Mouse (Mus musculus): ENCODE measurements around the gene Fndc3b.
"Not testable (repeated sequence)": the region's sequence is repeated elsewhere in the genome, so short reads cannot be mapped to it uniquely, and the experiment has no call there.

Fndc3b gene

GRCm38 (mm10) chr3:27413566-27413965 is 297.5 kb downstream of the Fndc3b start:
- H3K36me3 ChIP-seq (ENCODE audit: insufficient read depth, low read length): no peaks in the 10 kb centered on the region
- TF ChIP-seq POU5F1 (IDR thresholded peaks at IDR 0.05; ENCODE audit: borderline replicate concordance, low read length) (no peak), CTCF (conservative IDR thresholded peaks at IDR 0.05; ENCODE audit: low read length) (no peak), NANOG (IDR thresholded peaks at IDR 0.05; ENCODE audit: borderline replicate concordance, low read length) (no peak)

DNA sequence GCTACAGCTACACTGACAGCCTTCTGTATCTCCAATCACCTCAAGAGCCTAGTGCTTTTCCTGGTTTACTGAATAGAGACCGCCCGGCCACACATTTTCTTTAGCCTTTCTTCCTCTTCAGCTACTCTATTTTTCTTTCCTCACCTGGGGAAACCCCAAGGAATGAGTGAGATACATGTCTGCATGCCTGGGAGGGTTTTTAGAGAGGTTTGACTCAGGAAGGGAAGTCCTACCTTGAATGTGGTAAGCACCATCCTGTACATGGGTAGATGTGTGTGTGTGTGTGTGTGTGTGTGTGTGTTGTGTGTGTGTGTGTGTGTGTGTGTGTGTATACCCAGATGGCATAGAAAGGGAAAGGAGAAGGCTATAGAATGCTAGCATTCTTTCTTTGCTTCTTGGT is 299.8 kb downstream of the Fndc3b start:
- H3K9me3 ChIP-seq (ENCODE audit: low read length): no peaks in the 10 kb centered on the region
- no peak overlapping the region for H3K4me3 ChIP-seq (replicated peaks; ENCODE audit: low read length)
- peaks cover 21% of the 10 kb centered on the region for H3K4me1 ChIP-seq (replicated peaks; ENCODE audit: low read depth, low read length)
- H3K36me3 ChIP-seq (ENCODE audit: insufficient read depth, low read length): no peaks in the 10 kb centered on the region
- no peaks in the 10 kb centered on the region for H3K27me3 ChIP-seq (ENCODE audit: insufficient read depth, low read length)
- TF ChIP-seq POU5F1 (IDR thresholded peaks at IDR 0.05; ENCODE audit: borderline replicate concordance, low read length) (no peak), CTCF (conservative IDR thresholded peaks at IDR 0.05; ENCODE audit: low read length) (no peak), NANOG (IDR thresholded peaks at IDR 0.05; ENCODE audit: borderline replicate concordance, low read length) (no peak)

More at GRCm38 (mm10) chr3:27413566-27413965, 297.5 kb downstream of the Fndc3b start:
- Histone ChIP-seq H3K4me3 (replicated peaks; ENCODE audit: low read length) (no peak overlapping the region), H3K27me3 (ENCODE audit: insufficient read depth, low read length) (no peaks in the 10 kb centered on the region), H3K4me1 (replicated peaks; ENCODE audit: low read depth, low read length) (peaks cover 8% of the 10 kb centered on the region), H3K9me3 (ENCODE audit: low read length) (no peaks in the 10 kb centered on the region)

DNA sequence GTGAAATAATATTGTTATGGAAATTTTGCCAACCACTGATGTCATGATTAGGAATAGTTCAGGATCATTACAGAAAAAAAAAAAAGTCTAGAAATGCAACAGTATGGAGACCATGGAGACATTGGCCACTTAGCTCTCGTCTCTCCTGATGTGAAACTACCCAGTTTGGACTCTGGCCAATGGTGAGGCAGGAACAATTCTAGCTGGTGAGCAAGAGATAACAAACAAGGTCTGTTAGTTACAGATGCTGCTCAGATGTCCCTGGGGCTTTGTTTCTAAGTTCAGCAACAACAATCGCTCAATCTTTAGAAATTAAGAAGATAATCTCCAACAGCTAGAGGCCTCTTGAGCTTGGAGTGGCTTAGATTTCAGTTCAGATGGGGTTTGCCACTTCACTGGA is 302.5 kb downstream of the Fndc3b start:
- no peak for TF ChIP-seq CTCF (conservative IDR thresholded peaks at IDR 0.05; ENCODE audit: low read length)
- TF ChIP-seq NANOG (IDR thresholded peaks at IDR 0.05; ENCODE audit: borderline replicate concordance, low read length): no peak
- no peak for TF ChIP-seq POU5F1 (IDR thresholded peaks at IDR 0.05; ENCODE audit: borderline replicate concordance, low read length)
- Histone ChIP-seq H3K4me1 (replicated peaks; ENCODE audit: low read depth, low read length) (peaks cover 21% of the 10 kb centered on the region), H3K27me3 (ENCODE audit: insufficient read depth, low read length) (no peaks in the 10 kb centered on the region), H3K4me3 (replicated peaks; ENCODE audit: low read length) (no peak overlapping the region), H3K9me3 (ENCODE audit: low read length) (no peaks in the 10 kb centered on the region), H3K36me3 (ENCODE audit: insufficient read depth, low read length) (no peaks in the 10 kb centered on the region)

GRCm38 (mm10) chr3:27406440-27406839 is 304.7 kb downstream of the Fndc3b start:
- H3K36me3 ChIP-seq (ENCODE audit: insufficient read depth, low read length): no peaks in the 10 kb centered on the region
- H3K27me3 ChIP-seq (ENCODE audit: insufficient read depth, low read length): no peaks in the 10 kb centered on the region
- H3K4me3 ChIP-seq (replicated peaks; ENCODE audit: low read length): no peak overlapping the region
- TF ChIP-seq POU5F1 (IDR thresholded peaks at IDR 0.05; ENCODE audit: borderline replicate concordance, low read length): no peak
- peak; percentile 82 for TF ChIP-seq NANOG (IDR thresholded peaks at IDR 0.05; ENCODE audit: borderline replicate concordance, low read length)
- H3K4me1 ChIP-seq (replicated peaks; ENCODE audit: low read depth, low read length): peaks cover 19% of the 10 kb centered on the region
- H3K9me3 ChIP-seq (ENCODE audit: low read length): no peaks in the 10 kb centered on the region

DNA sequence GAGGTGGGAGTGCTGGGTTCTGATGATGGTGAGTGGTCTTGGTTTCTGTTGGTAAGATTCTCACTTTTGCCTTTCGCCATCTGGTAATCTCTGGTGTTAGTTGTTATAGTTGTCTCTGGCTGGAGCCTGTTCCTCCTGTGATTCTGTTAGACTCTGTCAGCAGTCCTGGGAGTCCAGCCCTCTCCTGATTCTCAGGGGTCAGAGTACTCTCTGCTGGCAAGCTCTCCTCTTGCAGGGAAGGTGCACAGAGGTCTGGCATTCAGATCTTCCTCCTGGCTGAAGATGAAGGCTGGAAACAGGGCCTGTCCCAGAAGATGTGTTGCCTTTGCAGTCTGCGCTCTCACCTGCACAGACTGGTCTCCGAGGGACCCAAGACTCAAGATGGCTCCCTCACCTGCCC is 310.1 kb downstream of the Fndc3b start:
- H3K9me3 ChIP-seq (ENCODE audit: low read length); H3K4me3 ChIP-seq (replicated peaks; ENCODE audit: low read length); H3K27me3 ChIP-seq (ENCODE audit: insufficient read depth, low read length); H3K36me3 ChIP-seq (ENCODE audit: insufficient read depth, low read length); H3K4me1 ChIP-seq (replicated peaks; ENCODE audit: low read depth, low read length): not testable (repeated sequence)

DNA sequence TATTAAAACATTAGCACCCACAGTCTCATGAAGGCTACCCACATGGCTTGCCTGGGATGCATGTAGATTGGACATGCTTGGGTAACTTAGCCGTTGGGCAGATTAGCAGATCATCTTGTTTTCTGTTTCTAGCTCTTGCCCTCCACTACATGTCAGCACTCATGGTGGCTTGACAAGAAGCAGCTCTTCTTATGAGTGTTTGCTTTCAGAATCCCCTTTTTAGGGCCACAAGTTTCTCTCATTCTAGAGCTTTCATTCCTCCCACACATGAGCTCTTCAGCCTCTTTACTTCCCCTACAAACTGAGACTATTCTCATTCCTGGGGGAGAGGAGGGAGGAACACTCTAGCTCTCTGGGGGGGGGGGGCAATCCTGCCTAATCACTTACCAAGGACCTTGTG is 321.2 kb downstream of the Fndc3b start:
- Histone ChIP-seq H3K4me1 (replicated peaks; ENCODE audit: low read depth, low read length) (no peaks in the 10 kb centered on the region), H3K9me3 (ENCODE audit: low read length) (no peaks in the 10 kb centered on the region), H3K27me3 (ENCODE audit: insufficient read depth, low read length) (no peaks in the 10 kb centered on the region), H3K36me3 (ENCODE audit: insufficient read depth, low read length) (no peaks in the 10 kb centered on the region), H3K4me3 (replicated peaks; ENCODE audit: low read length) (no peak overlapping the region)
- no peak for TF ChIP-seq POU5F1 (IDR thresholded peaks at IDR 0.05; ENCODE audit: borderline replicate concordance, low read length)
- no peak for TF ChIP-seq CTCF (conservative IDR thresholded peaks at IDR 0.05; ENCODE audit: low read length)
- no peak for TF ChIP-seq NANOG (IDR thresholded peaks at IDR 0.05; ENCODE audit: borderline replicate concordance, low read length)

- Histone ChIP-seq H3K4me1 (replicated peaks; ENCODE audit: low read depth, low read length) (no peaks in the 10 kb centered on the region), H3K4me3 (replicated peaks; ENCODE audit: low read length) (no peak overlapping the region), H3K36me3 (ENCODE audit: insufficient read depth, low read length) (no peaks in the 10 kb centered on the region), H3K9me3 (ENCODE audit: low read length) (no peaks in the 10 kb centered on the region), H3K27me3 (ENCODE audit: insufficient read depth, low read length) (peaks cover 3% of the 10 kb centered on the region; the same call in 1 of the 2 replicates)
- TF ChIP-seq NANOG (IDR thresholded peaks at IDR 0.05; ENCODE audit: borderline replicate concordance, low read length) (no peak), CTCF (conservative IDR thresholded peaks at IDR 0.05; ENCODE audit: low read length) (peak; percentile 11; the same call in 1 of the 2 replicates)
These were observed 326.3 kb downstream of the Fndc3b start for GRCm38 (mm10) chr3:27384836-27385235.

- TF ChIP-seq POU5F1 (IDR thresholded peaks at IDR 0.05; ENCODE audit: borderline replicate concordance, low read length) (no peak), CTCF (conservative IDR thresholded peaks at IDR 0.05; ENCODE audit: low read length) (no peak), NANOG (IDR thresholded peaks at IDR 0.05; ENCODE audit: borderline replicate concordance, low read length) (no peak)
- H3K36me3 ChIP-seq (ENCODE audit: insufficient read depth, low read length): no peaks in the 10 kb centered on the region
- no peaks in the 10 kb centered on the region for H3K9me3 ChIP-seq (ENCODE audit: low read length)
- peaks cover 9% of the 10 kb centered on the region; the same call in 1 of the 2 replicates for H3K4me1 ChIP-seq (replicated peaks; ENCODE audit: low read depth, low read length)
- H3K27me3 ChIP-seq (ENCODE audit: insufficient read depth, low read length): peaks cover 27% of the 10 kb centered on the region
- H3K4me3 ChIP-seq (replicated peaks; ENCODE audit: low read length): no peak overlapping the region
These were observed 333.2 kb downstream of the Fndc3b start for GRCm38 (mm10) chr3:27377935-27378334.

- H3K9me3 ChIP-seq (ENCODE audit: low read length): no peaks in the 10 kb centered on the region
- no peak for TF ChIP-seq CTCF (conservative IDR thresholded peaks at IDR 0.05; ENCODE audit: low read length)
- no peak for TF ChIP-seq NANOG (IDR thresholded peaks at IDR 0.05; ENCODE audit: borderline replicate concordance, low read length)
- no peak for TF ChIP-seq POU5F1 (IDR thresholded peaks at IDR 0.05; ENCODE audit: borderline replicate concordance, low read length)
- H3K27me3 ChIP-seq (ENCODE audit: insufficient read depth, low read length): peaks cover 59% of the 10 kb centered on the region
- peaks cover 33% of the 10 kb centered on the region for H3K4me1 ChIP-seq (replicated peaks; ENCODE audit: low read depth, low read length)
- no peak overlapping the region for H3K4me3 ChIP-seq (replicated peaks; ENCODE audit: low read length)
- no peaks in the 10 kb centered on the region for H3K36me3 ChIP-seq (ENCODE audit: insufficient read depth, low read length)
These were observed 336.7 kb downstream of the Fndc3b start for GRCm38 (mm10) chr3:27374396-27374795.

Data from E14TG2a.4 (cell line).